Mouse (Mus musculus): Measurements from ENCODE around the gene Lmbr1l.

DNA sequence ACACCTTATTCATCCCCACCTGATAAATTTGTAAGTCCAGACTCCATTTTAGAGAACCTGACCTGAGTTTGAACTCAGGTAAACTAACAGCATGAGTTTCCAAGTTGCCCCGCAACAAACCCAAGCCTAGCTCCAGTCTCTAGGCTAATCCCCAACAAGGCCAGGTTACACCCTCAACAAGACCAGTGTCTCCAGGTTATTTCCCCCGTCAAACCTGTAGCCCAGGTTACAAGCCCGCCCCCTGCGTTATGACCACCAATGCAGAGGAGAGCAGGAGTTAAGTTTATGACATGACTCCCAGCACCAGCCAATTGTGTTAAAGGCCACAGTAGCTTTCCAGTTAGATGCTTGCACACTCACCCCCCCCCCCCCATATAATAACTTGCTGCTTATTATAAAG lies 25.1 kb upstream of the Lmbr1l start:
- no peak for TF ChIP-seq CTCF (IDR thresholded peaks at IDR 0.05; ENCODE audit: low read depth)
- TF ChIP-seq EP300 (IDR thresholded peaks at IDR 0.05; ENCODE audit: low read depth) = no peak
